Mouse (Mus musculus) frontal cortex, adult (tissue): Measurements from ENCODE around the gene Scarb2.
A peak's percentile ranks its signal among the peaks of the same experiment; 100 is the strongest.

Experiments used
- ATAC-seq: cut with Nextera tagmentation; 2 replicates; pipeline ENCODE4 v1.9.2; 2017; ENCODE audit warnings: mild to moderate bottlenecking, moderate library complexity, mixed read lengths; ENCODE audit not compliant: low TSS enrichment

Scarb2 gene

DNA sequence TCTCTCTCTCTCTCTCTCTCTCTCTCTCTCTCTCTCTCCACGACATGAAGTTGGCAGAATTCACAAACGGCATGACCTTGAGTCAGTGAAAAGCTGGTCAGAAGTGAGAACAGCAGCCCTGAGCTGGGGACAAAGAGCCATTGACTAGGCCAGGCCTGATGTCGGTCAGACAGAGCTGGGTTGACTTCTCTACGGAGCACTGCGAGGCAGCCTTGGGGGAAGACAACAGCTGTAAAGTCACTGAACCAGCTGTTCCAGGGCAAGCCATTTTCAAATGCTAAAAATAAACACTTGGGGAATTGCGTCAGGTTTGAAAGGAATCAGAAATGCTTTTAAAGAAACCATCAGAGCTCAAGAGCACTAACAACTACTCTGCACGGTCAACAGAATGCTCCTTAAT, 13.2 kb downstream of the Scarb2 start:
- peak; percentile 33; the same call in 1 of the 2 replicates for ATAC-seq

DNA sequence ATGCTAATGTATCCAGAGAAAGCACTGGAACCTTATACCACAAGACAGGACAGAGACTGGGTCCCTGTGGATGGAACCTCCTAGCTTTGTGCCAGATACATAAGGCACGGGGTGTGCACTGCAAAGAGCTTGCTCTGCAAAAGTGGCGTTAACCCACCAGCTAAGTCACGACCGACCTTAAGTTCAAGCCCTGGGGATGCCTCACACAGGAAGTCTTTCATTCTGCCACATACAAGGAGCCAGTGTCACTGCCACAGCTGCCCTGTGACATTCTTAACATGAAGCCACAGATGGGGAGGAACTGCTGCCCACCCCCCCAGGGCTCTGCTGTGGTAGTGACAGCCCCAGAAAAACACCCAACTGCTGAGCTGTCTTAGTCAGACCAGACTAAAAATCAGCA, 15.9 kb downstream of the Scarb2 start:
- ATAC-seq, result no peak

DNA sequence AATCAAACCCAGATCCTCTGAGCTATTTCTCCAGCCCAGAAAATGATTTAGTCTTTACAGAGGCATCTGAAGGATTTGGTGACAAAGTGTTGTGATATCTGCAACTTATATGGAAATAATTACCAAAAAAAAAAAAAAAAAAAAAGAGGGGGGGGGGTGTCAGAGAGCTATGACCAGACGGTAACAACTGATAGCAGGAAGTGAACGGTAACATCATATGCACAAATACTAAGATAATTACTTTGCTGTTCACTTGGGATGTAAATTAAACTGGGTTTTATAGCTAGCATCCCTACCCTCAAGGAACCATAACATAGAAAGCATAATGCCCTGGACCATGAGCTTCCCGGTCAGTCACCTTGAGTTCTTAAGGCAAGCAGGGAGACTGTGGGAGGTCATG, 16.3 kb downstream of the Scarb2 start:
- ATAC-seq, result no peak

DNA sequence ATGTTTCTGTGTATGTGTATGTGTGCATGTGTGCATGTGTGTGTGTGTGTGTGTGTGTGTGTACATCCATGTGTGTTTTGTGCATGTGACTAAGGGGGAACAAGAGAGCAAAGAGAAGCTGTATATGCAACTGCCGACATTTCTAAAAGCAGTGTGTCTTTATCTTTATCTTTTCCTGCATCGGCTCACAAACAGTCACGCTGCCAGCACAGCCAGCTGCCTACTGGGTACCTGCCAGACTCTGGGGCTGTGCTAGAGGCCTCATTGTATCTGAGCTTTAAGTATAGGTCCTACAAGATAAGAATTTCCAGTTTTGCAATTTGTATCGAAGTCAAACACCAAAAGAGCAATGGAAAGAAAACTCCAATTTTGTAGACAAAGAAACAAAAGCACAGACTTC, 17.1 kb downstream of the Scarb2 start:
- ATAC-seq, result peak; percentile 61

DNA sequence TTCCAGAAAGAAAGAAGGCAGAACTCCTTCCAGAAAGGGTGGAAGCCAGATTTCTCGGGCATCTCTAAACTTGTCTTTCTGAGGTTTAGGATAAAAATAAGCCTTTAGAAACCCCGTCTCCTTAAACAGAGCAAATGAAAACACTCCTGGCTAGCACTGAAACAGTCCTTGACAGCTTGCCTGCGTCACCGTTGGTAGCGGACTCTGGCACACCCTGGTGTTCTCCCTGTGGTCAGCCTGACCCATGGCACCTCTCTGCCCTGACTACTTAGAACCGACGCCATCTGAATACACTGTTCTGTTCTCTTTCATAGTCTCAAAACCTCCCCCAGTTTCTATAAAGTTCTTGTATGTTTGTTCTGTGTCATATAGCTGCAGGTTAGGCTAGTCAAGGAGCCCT, 17.7 kb downstream of the Scarb2 start:
- peak; percentile 74 for ATAC-seq

DNA sequence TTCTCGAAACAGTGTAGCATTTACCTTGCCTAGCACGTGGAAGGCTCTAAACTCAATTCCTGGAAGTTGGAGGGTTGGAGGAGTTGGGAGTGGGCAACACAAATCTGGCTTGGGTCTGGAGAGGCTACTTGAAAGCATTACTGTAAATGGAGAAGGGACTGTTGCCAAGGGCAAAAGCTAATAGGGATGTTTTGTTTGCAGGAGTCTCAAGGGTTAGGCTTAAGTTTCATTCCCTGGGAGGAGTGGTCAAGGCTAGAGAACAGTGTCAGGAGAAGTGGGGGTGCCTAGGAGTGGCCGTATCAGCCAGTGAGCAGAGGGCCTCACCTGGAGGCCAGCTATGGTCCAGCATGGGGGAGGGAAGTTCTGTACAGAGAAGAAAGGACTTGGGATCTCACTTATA, 18.2 kb downstream of the Scarb2 start:
- ATAC-seq, result no peak

DNA sequence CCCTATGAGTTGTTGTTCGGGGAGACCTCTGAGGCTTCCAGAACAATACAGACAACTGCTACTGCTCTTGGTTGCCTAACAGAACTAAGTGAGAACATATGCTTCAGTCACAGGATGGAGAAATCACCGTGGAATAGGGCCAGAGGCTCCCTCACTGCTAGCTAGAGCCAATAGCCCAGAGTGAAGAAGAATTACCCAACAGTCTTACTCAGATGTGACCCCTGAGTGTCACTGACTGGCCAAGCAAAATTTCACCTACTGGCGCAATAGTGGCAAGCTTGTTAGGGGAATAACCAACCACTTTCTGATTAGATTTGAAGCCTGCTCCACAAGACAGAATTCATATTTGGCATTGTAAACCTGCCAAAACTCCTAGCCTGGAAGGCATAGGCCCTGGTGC, 19.9 kb downstream of the Scarb2 start:
- ATAC-seq, result no peak

DNA sequence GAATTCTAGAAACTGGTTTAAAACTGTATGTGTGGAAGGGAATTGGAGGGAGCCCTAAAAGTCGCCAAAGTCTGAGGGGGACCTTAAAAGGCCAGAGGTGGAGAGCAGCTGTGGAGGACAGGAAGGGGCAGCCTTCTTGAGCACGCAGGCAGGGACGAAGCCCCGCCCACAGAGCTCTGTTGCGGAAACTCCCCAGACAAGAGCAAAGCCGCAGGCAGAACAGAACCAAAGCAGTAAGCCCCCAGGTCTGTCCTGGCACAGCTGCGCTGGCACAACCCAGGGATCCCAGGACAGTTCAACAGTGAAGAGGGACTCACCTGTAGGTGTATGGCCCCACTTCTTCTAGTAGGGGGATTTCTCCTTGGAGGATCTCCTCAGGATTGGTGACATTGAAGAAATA, 21.8 kb downstream of the Scarb2 start:
- ATAC-seq, result no peak

DNA sequence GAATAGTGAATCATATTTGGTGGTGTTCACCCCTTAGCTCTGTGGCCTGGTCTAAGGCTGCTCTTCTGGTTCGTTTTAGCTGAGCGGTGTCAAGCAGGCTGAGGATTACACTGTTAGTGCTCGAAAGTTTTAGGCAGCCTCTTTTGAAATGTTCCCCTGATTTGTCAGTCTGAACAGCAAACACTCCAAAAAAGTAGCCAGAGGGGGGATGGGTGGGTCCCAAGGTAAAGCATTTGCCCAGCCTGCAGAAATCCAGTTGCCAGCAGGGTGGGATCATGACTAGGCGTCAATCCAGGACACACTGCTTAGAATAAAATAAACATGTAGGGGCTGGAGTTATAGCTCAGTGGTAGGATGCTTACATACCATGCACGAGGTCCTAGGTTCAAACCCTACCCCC, 33.8 kb downstream of the Scarb2 start:
- no peak for ATAC-seq

DNA sequence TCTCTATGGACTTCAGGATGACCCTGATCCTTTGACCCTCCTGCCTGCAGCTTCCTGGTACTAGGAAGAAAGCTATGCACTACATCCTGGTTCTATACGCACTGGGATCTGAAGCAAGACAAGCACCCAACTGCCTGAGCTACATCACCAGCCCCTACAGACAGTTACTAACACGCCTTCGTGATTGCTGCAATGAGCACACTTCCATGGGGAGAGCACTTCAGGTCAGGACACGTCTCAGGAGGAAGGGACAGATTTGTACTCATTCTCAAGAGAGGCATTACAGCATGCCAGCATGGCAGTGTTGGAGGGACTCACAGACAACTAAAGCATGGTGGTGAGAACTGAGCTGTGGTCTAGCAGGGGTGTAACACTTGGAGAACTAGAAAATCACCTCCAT, 35.1 kb downstream of the Scarb2 start:
- no peak for ATAC-seq

DNA sequence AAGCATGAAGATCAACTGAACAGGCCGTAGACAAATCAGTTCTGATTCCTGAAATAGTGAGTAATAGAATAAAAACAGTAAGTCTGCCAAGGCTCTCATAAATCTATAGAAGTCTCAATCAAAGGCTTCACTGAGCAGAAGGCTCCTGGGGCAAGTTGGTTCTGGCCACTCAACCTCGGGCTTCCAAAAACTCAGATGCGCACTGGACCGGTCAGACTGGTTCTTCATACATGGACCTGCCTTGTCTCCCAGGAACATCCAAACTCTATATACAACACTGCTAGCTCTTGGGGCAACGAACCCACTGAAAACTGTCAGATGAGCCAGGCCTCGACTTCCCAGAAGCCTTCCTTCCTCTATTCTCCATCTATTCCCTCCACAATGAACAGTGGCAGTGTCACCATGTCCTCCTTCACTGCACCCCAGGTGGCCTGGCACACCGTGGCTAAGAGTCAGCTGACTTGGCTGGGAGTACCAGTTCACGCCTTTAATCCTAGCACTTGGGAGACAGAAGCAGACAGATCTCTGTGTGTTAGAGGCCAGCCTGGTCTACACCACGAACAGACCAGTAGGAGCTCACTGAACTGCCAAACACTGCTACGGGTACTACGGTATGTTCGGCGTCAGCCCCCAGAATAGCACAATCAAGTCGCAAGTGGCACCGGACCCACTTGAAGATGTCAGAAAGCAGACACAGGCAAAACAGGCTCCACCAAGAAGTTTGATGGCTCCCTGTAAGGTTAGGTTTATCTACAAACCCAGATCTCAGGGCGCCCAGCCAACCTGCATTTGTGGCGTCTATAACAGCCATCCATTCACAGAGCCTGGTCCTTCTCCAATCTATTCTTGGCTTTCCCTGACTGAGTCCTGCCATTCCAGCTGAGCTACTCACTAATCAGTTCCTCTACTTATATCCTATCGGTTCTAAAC, 37.2 kb downstream of the Scarb2 start:
- ATAC-seq, result no peak

DNA sequence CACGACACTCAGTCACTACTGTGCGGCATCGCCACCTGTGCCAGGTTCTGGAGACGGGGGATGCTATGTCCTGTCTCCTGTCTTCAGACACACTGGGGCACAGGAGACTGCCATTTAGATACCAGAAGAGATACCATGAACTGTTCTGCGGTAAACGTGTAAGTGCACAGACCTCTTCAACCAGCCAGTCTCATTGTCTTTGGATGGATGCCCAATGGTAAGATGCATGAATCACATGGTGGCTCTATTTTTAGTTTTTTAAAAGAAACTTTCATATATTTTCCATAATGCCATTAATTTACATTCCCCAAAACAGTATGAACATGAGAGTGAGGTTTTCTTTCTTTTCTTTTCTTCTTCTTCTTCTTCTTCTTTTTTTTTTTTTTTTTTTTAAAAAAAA, 38.4 kb downstream of the Scarb2 start:
- no peak for ATAC-seq

DNA sequence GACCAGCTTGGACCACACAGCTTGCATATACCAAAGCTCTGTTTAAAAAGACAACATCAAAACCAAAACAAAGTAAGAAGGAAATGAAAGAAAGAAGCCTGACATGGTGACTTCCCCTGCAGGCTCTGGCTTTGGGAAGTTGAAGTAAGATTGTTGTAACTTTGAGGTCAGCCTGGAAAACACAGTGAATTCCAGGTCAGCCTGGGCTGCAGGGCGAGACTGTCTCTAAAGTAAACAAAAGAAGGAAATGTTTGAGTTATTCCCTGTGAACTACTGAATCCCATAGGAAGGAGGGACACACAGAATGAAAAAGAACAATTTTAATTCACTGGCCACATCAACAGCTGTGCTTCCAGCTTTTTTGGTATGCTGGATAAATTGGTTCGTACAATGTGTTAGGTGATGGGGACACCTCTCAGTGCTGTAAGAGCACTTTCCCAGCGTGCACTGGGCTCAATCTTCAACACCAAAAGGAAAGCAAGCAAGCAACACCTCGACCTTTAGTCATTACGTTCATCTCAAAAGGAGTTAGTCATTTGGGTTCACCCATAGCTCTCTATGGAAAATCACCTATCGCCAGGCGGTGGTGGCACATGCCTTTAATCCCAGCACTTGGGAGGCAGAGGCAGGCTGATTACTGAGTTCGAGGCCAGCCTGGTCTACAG, 39.4 kb downstream of the Scarb2 start:
- ATAC-seq, result no peak

DNA sequence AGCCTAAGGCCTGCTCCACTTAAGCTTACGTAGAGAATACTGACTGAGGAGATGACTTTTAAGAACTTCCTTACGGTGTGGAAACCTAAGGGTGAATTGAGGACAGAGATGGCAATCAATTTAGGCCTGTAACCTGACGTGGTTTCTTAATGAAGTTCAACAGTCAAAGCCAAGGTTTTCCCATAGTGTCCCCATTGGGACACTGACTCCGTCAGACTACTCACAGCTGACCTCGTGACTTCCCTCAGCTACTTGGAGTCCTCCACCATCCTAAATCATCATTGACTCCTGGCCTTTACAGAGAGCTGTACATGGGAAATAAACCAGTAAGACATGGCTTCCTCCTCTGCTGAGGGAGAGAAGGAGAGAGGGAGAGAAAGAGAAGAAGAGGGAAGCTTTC, 41.1 kb downstream of the Scarb2 start:
- ATAC-seq, result no peak

DNA sequence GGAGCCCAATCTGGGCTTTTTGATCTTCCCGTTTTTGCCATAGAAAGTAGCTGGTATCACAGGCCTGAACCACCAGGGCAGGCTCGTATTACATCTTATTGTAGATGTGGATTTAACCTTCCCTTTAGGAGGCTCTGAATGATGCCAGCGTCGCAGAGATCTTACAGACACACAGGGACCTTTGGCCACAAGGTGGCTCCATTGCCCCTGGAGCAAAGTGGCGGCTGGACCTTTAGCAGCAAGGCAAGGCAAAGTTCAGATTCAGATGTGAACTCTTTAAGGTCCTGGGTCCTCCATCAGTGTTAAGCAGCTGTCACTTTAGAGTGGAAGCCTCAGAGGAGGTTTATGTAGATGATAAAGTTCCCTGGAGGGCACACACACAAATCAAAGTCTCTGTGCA, 45.3 kb downstream of the Scarb2 start:
- peak; percentile 77; the same call in 1 of the 2 replicates for ATAC-seq

DNA sequence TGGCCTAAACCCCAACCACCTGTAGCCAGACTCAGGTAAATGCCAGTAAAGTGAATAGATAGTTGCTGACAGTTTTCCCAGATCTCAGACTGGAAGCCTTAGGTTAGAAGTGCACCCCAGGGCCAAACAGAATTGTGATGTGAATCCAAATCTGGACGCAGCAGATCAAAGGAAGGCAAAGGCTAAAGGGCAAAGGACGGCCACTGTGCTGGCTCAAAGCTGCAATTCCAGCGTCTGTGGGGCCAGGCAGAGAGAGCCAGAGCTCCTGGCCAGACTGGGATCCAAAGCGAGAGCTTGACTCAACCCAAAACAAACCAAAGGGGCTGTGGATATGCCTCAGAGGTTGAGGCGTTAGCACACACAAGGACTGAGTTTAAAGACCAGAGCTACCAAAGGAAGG, 47.9 kb downstream of the Scarb2 start:
- no peak for ATAC-seq

DNA sequence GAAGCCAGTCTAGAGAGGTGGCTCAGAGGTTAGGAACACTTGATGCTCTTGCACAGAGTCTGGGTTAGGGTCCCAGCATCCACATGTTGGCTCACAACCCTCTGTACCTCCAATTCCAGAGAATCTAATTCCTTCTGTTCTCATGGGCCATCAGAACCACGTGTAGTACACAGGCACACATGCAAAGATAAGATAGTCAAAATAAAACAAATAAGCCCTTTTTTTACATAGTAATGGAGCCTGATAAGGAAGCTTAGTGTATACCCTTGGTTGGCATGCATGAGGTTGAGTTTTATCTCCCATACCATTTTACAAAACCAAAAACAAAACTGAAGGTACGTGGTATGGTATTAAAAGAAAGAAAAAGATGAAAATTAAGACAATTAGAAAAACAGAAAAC, 49.2 kb downstream of the Scarb2 start:
- ATAC-seq, result no peak

DNA sequence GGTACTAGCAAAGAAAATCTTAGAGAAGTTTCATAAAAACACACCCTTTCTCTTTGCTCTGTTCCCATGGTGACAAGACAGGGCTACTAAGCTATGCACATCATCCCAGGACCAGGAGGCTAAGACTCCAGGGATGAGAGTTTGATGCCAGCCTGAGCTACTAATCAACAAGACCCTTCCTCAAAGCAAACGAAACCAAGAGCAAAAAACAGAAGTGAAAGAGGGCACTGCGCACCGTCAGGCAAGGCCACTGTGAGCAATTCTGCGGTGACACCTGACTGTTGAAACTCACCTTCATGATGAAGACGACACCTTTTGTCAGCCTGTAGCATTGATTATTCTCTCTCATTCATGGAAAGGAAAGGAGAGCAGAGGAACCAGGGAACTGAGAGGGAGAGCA, 53.8 kb downstream of the Scarb2 start:
- ATAC-seq, result no peak

DNA sequence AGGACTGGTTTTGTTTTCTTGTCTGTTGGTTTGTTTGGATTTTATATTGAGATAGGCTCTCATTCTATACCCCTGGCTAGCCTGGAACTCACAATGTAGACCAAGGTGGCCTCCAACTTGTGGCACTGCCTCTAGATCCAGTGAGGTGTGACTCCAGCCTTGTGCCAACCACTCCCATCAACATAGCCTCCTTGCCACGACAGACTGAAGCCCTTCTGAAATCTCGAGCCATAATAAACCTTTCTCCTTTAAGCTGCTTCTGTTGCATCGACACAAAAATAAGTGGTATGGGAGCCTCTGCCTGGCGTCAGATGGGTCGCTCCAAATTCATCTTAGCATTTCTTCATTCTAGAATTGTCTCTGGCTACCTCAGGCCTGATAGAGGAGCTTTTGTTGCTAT, 59.9 kb downstream of the Scarb2 start:
- no peak for ATAC-seq

DNA sequence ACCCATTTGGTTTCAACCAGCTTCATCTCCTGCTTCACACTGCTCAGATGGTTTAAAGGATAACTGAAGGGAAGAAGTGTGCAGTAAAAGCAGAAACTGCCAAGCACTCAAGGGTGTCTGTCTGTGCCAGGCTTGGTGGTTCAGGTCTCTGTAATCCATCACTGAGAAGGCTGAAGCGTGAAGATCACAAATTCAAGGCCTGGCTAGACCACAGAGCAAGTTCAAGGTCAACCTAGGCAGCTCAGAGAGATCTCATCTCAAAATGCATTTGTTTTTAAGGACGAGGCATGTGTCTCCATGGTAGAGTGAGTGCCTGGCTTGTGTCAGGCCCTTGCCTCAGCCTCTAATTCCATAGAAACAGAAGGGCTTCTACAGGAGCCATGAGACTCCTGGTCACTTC, 61.6 kb downstream of the Scarb2 start:
- no peak for ATAC-seq

DNA sequence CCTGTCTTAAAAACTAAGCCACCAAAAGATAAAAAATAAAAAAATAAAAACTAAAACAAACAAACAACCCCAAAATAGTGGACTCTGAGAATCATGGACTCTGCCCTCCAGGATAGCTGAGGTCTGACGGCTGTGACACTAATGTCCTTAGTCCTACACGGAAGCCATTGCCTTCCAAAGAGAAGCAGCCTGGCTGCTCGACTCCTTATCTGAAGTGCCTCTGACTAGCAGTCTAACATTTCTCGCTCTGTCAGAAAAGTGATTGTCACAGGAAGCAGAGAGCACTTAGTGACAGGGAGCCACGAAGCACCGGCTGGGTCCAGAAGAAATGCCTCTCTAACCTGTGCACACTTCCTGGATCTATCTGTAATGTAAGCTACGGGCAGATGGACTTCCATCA, 63.7 kb downstream of the Scarb2 start:
- ATAC-seq, result no peak

DNA sequence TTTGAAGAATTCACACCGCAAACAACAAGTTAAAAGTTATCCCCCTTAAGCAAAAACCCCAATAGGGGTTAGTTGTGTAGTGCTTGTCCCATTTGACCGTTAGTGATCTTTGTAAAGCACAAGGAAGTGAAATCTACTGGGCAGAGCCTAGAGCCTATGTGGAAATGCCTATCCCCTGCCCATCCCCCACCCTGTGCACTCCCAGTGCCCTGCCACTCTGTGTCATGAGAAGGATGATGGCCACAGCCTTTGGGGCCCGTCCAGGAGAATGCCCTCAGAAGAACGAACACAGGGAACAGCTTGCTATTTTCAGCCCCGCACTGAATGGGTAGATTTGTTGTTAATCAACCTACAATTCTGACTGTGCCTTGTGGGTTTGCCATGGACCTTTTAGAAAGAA, 65.1 kb downstream of the Scarb2 start:
- no peak; the same call in 1 of the 2 replicates for ATAC-seq

DNA sequence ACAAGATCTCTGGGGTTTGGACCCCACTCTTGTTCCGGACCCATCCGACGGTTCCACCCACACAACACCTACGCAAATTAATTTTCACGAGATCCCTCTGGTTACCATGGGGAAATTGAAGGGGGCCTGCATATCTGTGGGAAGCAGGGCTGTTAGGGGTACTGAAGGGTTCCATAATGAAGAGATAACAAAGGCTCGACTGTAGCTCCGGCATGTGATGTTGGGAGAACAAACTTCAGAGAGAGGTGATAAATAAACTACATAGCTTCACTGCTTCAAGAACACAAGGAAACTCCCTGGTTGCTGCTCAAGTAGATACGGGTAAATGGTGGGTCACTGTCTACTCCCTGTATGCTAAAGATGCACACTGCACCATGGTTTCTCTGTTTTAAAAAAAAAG, 68.1 kb downstream of the Scarb2 start:
- no peak for ATAC-seq
